Mouse (Mus musculus): ENCODE results near the gene Krtap4-1.
A peak's percentile ranks its signal among the peaks of the same experiment; 100 is the strongest.

The Krtap4-1 gene

GRCm38 (mm10) chr11:99585096-99585495 is 42.9 kb downstream of the Krtap4-1 start:
- DNase-seq (ENCODE audit: low spot score in 2 of 2): peak; percentile 17 to 19

GRCm38 (mm10) chr11:99583245-99583704 is 44.8 kb downstream of the Krtap4-1 start, which contains the start of gene Krtap1-4:
Krtap1-4 (minus strand) TSS chr11:99583654.
- no peak for DNase-seq (ENCODE audit: low spot score in 2 of 2)

DNA sequence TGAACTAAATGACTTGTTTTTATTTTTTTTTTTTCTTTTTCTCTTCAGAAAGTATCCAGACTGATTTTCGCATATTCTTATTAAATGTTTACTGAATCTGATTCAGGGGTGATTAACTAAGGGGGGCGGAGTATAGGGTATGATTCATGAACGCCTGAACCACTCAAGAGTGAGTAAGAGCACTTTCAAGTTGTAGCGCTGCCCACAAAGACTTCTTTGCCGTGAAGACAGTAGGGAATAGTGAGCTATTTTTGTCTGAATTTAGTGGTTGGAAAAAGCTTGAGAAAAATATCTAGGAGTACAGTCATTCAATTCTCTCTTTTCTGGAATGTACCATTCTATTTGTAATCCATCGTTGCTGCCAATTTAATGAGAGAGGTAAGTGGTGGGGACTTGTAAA is 46.5 kb downstream of the Krtap4-1 start:
- DNase-seq (ENCODE audit: low spot score in 2 of 2): peak in 1 of 2 experiments; percentile 25

DNA sequence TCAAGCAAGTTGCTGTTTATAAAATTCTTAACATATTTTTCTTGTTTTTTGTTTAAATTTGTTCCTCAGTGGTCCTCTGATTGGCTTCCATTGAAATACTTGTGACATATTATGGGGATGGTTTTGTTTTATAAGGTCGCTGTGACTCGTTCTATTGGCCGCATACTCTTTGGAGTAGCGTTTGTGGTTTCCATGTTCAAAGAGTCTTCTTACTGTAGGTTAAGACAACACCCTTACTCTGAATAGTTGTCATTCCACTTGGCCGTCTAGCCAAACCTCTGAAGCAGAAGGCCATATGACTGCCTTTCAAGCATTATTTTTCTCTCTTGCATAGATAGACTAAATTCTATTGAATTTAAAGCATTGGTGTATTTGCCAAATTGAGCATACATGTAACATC is 47.0 kb downstream of the Krtap4-1 start:
- DNase-seq (ENCODE audit: low spot score in 2 of 2): no peak

DNA sequence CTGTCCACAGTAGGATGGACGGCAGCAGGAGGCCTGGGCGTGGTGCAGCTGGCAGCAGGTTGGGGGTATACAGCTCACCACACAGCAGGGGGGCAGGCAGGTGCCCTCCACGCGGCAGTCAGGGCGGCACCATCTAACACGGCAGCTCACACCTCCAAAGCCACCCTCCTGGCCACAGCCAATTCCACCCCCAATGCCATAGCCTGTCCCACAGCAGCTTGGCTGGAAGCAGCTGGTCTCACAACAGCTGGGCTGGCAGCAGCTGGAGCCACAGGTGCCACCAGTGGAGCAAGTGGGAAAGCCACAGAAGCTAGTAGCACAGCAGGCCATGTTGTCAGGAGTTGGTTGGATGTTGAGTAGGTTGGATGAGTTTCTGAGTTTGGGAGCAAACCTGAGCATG is 47.4 kb downstream of the Krtap4-1 start, which contains the start of gene Krtap1-5:
Gene Krtap1-5 (minus strand): TSS at position 381 of the 400 bp plus-strand sequence.
- no peak for DNase-seq (ENCODE audit: low spot score in 2 of 2)
